Mouse (Mus musculus) liver, embryonic 14.5 days (tissue): ENCODE measurements around the gene Crip2. TPM values are rescaled to one million over a fixed set of nuclear protein-coding genes. Genes with fewer than 3 reads are reported as not detected.

Experiments
- ATAC-seq: fragments of 200-750 bp; cut with Nextera tagmentation; 2 replicates; pipeline ENCODE4 v1.8.0; 2017; ENCODE audit warnings: moderate number of reproducible peaks, mild to moderate bottlenecking, moderate library complexity; ENCODE audit not compliant: insufficient read depth
- DNase-seq, 3 experiments: peaks; one replicate each; pipeline ENCODE4 v3.0.0-alpha.2; 2012 to 2013; ENCODE audit warnings: low read depth in 3 of 3, low spot score in 3 of 3
- H3K27ac ChIP-seq: fragments of 300-500 bp; sonication (generic); 2 replicates; pipeline ENCODE4 v1.5.1; 2014; ENCODE audit warnings: moderate library complexity, mild to moderate bottlenecking, control low read depth, inconsistent platforms
- H3K27me3 ChIP-seq: fragments of 300-500 bp; sonication (generic); 2 replicates; pipeline ENCODE4 v1.6.1; 2014; ENCODE audit warnings: mild to moderate bottlenecking, low read length, moderate library complexity; ENCODE audit not compliant: control insufficient read depth, insufficient read depth
- H3K36me3 ChIP-seq: fragments of 300-500 bp; sonication (generic); replicated peaks from 2 replicates; pipeline ENCODE4 v1.6.1; 2014; ENCODE audit warnings: low read depth; ENCODE audit not compliant: control insufficient read depth, insufficient read depth
- H3K4me1 ChIP-seq, 2 experiments: fragments of 200-500 bp in 1 of 2; fragments of 300-500 bp in 1 of 2; sonication (generic) in 1 of 2; replicated peaks; 2 replicates each; pipeline ENCODE4 v1.6.1; 2012 to 2014; ENCODE audit warnings: antibody characterized with exemption in 1 of 2, inconsistent platforms in 1 of 2, low read length in 1 of 2; ENCODE audit not compliant: control insufficient read depth in 2 of 2, insufficient read depth in 2 of 2
- H3K4me2 ChIP-seq: fragments of 300-500 bp; sonication (generic); 2 replicates; pipeline ENCODE4 v1.6.1; 2014; ENCODE audit warnings: low read depth, mild to moderate bottlenecking, control low read depth, moderate library complexity
- H3K4me3 ChIP-seq, 2 experiments: fragments of 200-500 bp in 1 of 2; fragments of 300-500 bp in 1 of 2; sonication (generic) in 1 of 2; 2 replicates each; pipeline ENCODE4 v1.5.1; 2012 to 2014; ENCODE audit warnings: low read depth in 2 of 2, low read length in 2 of 2, mild to moderate bottlenecking in 2 of 2, control low read depth in 1 of 2, inconsistent platforms in 1 of 2, moderate library complexity in 1 of 2; ENCODE audit not compliant: insufficient read depth in 1 of 2
- H3K9ac ChIP-seq: fragments of 300-500 bp; sonication (generic); replicated peaks from 2 replicates; pipeline ENCODE4 v1.6.1; 2014; ENCODE audit warnings: mild to moderate bottlenecking, control low read depth, moderate library complexity
- H3K9me3 ChIP-seq: fragments of 300-500 bp; sonication (generic); 2 replicates; pipeline ENCODE4 v1.6.1; 2016; ENCODE audit warnings: low read length, mixed read lengths; ENCODE audit not compliant: control insufficient read depth
- CTCF ChIP-seq: IDR thresholded peaks from 2 replicates; pipeline ENCODE4 v1.5.1; 2016; ENCODE audit warnings: antibody characterized with exemption, low read depth, control low read depth
- EP300 ChIP-seq: IDR thresholded peaks from 2 replicates; pipeline ENCODE4 v1.6.1; 2016; ENCODE audit warnings: antibody characterized with exemption, low read depth
- WGBS: fragments of 180-500 bp; shearing (Covaris S2); extraction: QIAGEN DNeasy Blood & Tissue Kit; methylation state at CpG from one replicate; pipeline ENCODE4 v1.1.7; 2014; ENCODE audit not compliant: insufficient replicate concordance; 5-methylcytosine and 5-hydroxymethylcytosine counted together
- polyA plus RNA-seq, 2 experiments: library from polyadenylated mRNA; depleted of rRNA in 1 of 2; stranded (reverse) in 1 of 2; unstranded in 1 of 2; fragments of >200 nt; fragmentation: Nextera tagmentation in 1 of 2; extraction: Ambion mirVana in 1 of 2; gene quantifications; 2 replicates each; pipeline versions ENCODE4 v1.2.1 to v1.2.3; 2012 to 2014

Crip2 gene
- polyA plus RNA-seq, 2 experiments: 29.3 to 35.0 TPM

- ATAC-seq (no peak), DNase-seq (no peak)
- Histone ChIP-seq H3K9ac (peak overlapping the region; percentile 98), H3K27ac (peak overlapping the region; percentile 62; the same call in 1 of the 2 replicates), H3K4me1 (peaks cover 14 to 24% of the 10 kb centered on the region in 2 experiments), H3K27me3 (no peaks in the 10 kb centered on the region), H3K36me3 (no peaks in the 10 kb centered on the region), H3K4me2 (peak overlapping the region; percentile 94), H3K4me3 (peak overlapping the region; percentile 70 to 98), H3K9me3 (no peaks in the 10 kb centered on the region)
- no peak for TF ChIP-seq EP300
- no peak for TF ChIP-seq CTCF
- WGBS: 13% methylated on average over 6 of the region's 6 CpGs
Observed at GRCm38 (mm10) chr12:113099470-113100237, 40.4 kb upstream of the Crip2 start.

- Histone ChIP-seq H3K27ac (no peak overlapping the region), H3K4me3 (no peak overlapping the region), H3K36me3 (no peaks in the 10 kb centered on the region), H3K4me2 (no peak overlapping the region), H3K9me3 (no peaks in the 10 kb centered on the region), H3K27me3 (no peaks in the 10 kb centered on the region), H3K9ac (no peak overlapping the region), H3K4me1 (peaks cover 15 to 28% of the 10 kb centered on the region in 2 experiments)
- ATAC-seq: no peak
- 70% methylated on average over 5 of the region's 5 CpGs for WGBS
- TF ChIP-seq CTCF (no peak), EP300 (no peak)
- DNase-seq: no peak
Observed at GRCm38 (mm10) chr12:113100448-113101076, 39.5 kb upstream of the Crip2 start.

GRCm38 (mm10) chr12:113101251-113101960, 38.6 kb upstream of the Crip2 start:
- H3K9me3 ChIP-seq: no peaks in the 10 kb centered on the region
- no peak overlapping the region for H3K4me3 ChIP-seq
- TF ChIP-seq CTCF (no peak), EP300 (no peak)
- H3K36me3 ChIP-seq: no peaks in the 10 kb centered on the region; the same call in 1 of the 2 replicates
- H3K9ac ChIP-seq: no peak overlapping the region
- H3K4me2 ChIP-seq: no peak overlapping the region
- no peak for ATAC-seq
- 67% methylated on average over 9 of the region's 9 CpGs for WGBS
- no peak overlapping the region for H3K27ac ChIP-seq
- DNase-seq: no peak
- peaks cover 19 to 36% of the 10 kb centered on the region in 2 experiments for H3K4me1 ChIP-seq
- H3K27me3 ChIP-seq: no peaks in the 10 kb centered on the region

- TF ChIP-seq CTCF (peak; percentile 85), EP300 (no peak)
- ATAC-seq: 0 out of 2 replicates have a peak, but pooled peaks have one; percentile 16
- peaks cover 29 to 47% of the 10 kb centered on the region in 2 experiments for H3K4me1 ChIP-seq
- H3K9me3 ChIP-seq: no peaks in the 10 kb centered on the region
- H3K4me3 ChIP-seq: no peak overlapping the region
- WGBS: 44% methylated on average over 6 of the region's 6 CpGs
- DNase-seq: peak; percentile 45 to 50 (median 45)
- no peak overlapping the region for H3K27ac ChIP-seq
- no peak overlapping the region for H3K4me2 ChIP-seq
- H3K9ac ChIP-seq: no peak overlapping the region
- H3K27me3 ChIP-seq: no peaks in the 10 kb centered on the region
- no peaks in the 10 kb centered on the region; the same call in 1 of the 2 replicates for H3K36me3 ChIP-seq
Observed at GRCm38 (mm10) chr12:113102461-113102860, 37.6 kb upstream of the Crip2 start.
